Mouse (Mus musculus) ZHBTc4 (cell line): ENCODE measurements at regions not wholly inside any gene's neighbourhood (a gene's known extent, or its start where the extent isn't known, plus 50 kb on each side); places are given as distances from the start of the nearest gene placed in this dataset.

Experiments
- DNase-seq: peaks from one replicate; pipeline ENCODE4 v3.0.0-alpha.2; 2011; ENCODE audit warnings: low read depth, low spot score

DNA sequence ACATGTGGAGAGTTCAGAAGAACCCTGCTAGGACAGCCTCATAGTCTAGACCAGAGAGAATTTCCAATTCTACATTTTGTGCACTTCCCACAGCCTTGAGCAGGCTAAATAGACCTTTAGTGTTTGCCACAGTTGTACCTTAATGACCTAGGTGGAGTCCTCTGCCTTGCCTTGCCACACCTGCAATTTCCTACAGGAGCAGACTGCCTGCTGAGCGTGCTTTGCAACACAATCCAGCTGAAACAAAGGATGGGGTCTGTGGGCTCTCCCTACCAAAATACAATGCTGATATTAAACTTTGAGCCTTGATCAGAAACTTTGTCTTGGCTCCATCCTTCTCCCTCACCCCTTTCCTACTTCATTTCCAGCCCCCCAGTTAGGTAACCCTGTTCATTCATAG is 326.0 kb upstream of the Snx7 start:
- DNase-seq, result peak; percentile 83

DNA sequence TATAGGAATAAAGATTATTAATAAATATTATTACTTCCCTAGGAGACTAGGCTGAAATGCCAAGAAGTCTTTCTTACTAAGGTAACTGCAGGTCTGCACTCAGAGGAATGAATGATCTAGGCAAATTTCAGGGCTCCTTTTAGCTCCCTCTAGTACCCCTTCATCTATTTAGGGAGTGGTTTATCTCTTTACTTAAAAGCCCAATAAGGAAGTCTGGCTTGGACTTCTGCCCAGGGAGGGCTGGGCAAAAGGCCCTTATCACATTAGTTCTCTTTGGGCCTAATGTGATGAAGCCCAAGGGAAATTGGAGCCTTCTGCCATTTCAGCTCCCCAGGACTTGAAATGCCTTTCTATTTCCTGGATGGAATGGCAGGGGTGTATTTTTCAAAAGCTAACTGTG is 320.6 kb upstream of the Snx7 start:
- DNase-seq, result no peak

DNA sequence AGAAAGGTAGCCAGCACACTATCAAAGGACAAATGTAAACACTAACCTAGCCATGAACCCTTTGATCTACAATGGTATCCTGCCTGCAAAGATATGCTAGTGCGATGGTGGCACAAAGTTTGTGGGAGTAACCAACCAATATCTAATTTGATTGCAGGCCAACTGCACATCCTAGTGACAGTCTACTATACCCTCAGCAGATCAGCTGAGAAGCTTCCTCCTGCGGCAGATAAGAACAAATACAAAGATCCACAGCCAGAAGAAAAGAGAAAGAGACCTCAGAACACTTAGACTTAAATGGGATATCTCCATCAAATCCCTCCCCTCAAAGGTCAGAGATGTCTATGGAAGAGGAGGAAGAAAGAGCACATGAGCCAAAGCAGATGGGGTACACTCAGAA is 308.7 kb upstream of the Snx7 start:
- DNase-seq, result no peak

DNA sequence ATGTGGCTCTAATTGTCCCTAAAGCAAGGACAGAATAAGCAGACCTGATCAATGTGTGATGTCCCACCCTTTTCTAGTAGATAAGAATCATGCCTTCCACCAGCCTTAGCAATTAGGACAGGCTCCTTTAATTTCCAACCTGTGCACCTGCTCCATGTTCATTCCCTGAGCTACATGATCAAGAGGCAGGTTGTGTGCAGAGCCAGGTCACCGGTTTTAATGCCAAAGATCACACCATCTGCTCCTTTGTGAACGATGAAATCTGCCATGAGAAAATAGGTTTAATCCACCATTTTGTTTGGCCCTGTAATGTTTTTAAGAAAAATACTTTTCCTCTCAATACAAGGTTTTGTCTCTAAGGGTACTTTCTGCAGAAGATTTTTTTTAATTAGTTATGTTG is 294.2 kb upstream of the Snx7 start:
- DNase-seq, result no peak

DNA sequence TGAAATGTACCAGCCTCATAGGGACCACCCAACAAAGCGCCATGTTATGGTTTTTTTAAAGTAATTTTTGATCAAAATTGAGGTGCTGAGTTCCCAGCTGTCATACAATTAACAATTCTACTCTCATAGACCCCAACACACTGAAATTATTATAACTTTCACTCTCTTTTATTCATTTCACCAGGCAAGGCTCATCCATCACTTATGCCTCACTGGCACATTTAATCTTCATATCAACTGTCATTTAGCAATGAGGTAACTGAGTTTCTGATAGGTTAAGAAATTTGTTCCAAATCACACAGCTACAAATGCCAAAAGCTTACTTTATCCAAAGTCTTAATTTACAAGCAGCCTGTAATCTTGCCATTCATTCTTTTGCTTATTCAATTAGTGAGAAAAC is 276.1 kb upstream of the Snx7 start:
- DNase-seq, result no peak

DNA sequence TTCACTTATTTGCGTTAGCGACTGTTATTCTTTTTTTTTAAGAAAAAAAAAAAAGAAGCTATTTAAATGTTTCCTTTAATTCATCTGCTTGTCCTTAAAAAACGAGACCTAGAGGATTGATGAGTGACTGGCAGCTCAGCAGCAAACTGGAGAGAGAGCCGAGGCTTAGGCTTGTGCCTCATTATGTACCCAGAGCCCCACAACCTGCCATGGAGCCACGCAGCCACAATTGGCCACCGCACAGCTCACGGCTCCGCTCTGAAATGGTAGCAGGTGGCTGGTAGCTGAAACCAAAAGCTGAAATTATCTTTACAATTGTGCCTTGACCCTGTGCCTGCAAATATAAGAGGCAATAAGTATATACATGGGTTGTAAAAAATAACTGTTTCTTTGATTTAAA is 273.0 kb upstream of the Snx7 start:
- no peak for DNase-seq

DNA sequence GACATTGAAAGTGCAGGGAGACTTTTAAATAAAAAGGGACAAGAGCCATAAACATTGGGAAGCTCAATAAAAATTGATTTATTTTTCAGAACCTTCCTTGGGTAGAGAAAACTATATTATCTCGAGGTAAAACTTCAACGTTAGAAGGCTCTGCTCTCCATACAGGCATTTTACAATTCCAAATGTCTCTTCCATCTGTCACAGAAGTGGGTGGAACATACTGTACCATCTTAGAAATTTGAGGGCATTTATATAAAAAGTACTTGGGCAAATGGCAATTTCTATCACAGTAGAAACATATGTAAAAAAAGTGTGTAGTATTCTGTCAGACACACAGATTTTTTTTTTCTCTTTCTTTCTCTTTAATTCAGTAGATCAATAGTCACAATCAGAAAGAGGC is 271.4 kb upstream of the Snx7 start:
- DNase-seq, result no peak

DNA sequence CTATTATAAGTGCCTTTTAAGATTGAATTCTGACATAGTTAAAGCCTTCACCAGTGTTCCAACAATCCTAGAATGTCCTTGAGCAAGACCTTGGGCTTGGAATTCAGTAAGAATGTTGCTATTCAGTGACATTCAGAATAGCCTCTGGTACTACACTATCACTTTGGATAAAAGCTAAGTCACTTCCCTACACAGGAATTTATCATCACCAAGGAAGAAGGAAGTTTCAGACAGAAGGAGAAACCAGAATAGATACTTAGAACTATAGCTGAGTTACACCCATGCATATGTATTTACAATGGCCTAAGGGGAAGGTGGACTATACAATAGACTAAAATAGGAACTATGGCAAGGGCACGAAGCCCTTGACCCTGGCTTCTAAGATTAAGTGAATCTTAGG is 259.6 kb upstream of the Snx7 start:
- DNase-seq, result peak; percentile 72

DNA sequence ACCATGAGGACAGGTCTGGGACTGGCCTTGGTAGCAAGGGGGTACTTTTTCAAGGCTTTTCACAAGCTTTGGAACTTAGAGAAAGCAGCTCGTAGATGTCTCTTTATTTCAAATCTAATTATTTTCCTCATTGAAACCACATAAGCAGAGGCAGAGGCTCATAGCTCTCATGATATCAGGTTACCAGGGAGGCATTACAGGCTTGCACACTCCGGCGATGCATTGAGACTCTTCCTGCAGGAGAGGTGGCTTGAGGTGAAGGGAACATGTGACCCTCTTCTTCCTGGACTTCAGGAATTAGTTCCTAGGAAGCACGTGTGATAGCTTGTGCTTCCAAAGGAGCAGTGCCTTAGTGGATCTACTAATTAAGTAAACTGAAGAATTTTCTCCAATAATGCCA is 233.9 kb upstream of the Snx7 start:
- no peak for DNase-seq

DNA sequence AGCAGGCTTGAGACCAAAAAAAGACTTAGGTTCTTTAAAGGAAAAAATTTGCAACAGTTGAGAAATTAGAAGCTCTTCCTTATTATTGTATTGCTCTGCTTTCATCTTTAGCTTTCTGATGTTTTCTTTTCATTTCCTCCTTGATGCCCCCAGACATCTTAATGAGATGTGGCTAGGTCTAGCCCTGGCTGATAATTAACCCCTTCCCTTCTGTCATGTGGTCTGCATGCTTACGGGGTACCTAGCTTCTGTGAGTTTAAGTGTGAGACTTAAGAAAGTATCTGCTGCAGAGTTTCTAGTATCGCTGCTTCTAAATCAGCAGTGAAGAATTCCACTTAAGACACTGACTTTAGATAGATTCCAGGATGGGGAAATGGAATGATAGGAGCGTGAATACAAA is 215.8 kb upstream of the Snx7 start:
- no peak for DNase-seq

DNA sequence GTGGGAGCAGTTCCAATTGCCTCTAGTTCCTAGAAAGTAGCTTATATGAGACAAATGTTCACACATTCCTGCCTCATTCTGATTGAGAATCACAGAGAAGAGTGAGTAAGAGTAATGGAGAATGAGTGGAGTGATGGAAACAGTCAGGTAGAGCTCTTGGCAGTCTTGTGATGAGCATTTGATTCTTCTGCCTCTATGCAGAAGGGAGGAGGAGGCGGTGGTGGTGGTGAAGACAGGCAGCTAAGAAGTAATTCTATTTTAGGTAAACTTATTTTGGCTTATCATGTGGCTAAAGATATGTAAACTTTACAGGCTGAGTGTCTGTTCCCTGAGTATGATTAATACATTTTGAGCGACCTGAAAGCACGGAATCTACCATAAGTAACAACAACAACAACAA is 203.6 kb upstream of the Snx7 start:
- DNase-seq, result no peak

DNA sequence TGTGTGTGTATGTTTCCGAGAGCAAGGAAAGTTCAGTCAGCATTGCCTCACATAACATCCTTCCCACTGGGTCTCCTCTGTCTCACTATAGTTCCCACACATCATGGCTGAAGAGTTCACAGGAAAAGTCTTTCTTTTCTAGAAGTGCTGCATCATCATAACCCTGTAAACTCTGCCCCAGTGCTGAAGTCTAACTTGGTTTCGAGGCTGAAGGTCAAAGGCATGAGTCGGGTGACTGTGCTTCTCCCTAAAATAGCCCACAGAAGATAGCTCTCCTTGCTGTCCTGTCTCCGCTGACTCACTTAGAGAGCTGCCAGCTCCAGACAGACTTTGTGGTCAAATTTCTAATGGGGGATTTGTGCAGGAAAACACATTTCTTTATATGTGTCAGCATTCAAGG is 201.4 kb upstream of the Snx7 start:
- no peak for DNase-seq

DNA sequence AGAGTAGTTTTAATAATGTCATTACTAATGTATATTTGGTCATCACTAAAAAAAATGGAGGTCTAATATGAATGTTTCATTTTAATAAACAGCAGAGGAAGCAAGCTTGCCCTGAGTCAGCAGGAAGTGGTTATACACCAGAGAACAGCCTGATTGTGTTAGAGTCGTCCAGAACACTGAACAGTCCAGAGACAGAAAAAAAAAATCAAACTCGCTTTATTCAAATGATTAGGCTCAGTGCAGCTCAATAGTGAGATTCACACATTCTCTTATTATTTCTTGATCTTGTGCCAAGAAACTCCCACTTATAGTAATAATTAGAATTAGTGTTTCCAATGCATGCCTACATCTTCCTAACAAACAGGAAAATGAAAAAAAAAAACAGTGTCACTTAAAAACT is 194.9 kb upstream of the Snx7 start:
- no peak for DNase-seq

DNA sequence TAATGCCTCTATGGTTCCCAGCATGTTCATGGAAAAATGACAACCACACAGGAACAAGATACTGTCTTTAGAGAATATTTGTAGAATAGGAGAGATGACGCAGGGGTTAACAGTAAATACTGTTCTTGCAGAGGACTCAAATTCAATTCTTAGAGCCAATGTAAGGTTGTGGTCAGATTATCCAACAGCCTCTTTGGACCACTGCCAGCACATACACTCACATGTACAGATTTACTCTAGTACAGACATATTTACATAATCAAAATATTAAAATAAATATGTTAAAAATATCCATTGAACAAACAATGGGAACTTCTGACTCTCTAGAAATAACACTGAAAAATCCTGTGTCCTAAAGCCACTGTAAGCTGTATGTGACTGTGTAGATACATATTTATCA is 193.8 kb upstream of the Snx7 start:
- no peak for DNase-seq

DNA sequence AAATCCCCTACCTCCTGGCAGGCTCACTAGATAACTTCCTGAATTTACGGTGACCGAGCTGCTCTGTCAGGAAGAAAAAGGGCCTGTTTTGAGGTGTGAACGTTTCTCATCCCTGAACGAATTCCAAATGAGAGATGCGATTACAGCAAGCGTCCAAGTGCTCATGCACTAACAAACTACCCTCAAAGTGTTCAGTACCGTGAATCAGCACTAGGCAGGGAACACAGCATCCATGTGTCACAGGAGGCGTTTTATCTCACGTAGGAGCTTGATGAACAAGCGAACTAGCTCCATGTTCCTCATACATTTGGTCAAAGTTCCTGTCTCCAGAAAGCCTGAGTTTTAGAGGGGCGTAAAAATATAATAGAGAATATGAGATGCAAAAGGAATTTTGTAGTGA is 178.3 kb upstream of the Snx7 start:
- DNase-seq, result no peak

DNA sequence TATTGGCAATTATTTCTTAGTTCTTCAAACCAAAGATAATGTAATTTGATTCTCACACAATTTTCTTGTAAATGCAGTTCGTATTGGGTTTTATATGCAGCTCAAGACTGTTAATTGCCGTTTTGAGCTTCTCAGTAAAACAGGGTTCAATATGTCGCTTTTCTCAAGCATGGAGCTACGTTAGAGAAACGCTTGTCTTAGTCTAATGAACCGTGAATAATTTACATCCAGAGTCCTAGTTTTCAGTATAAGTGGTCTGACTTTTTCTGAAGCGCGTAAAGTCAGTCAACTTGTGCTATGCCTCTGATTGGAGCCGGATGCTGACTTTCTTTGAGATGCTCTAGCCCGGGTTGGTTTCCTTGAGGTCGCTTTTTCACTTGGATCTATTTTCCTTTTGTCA is 177.8 kb upstream of the Snx7 start:
- no peak for DNase-seq

DNA sequence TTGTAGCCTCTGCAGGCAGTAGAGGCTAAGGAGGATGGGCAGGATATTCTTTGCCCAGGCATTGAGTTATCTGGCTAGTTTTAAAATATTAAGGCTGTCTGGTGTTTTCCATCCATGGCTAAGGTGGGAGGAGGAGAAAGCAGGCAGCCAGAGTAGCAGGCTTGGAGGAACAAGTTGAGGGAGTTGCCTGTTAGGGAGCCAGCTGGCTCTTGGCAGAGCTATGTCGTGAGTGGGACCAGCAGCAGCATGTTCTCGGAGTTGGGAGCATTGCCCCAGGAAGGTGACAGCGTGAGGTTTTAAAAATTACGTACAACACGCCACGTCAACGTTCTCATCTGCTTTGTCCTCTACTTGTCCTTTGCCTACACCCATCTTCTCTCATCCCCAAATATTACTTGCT is 167.8 kb upstream of the Snx7 start:
- no peak for DNase-seq

DNA sequence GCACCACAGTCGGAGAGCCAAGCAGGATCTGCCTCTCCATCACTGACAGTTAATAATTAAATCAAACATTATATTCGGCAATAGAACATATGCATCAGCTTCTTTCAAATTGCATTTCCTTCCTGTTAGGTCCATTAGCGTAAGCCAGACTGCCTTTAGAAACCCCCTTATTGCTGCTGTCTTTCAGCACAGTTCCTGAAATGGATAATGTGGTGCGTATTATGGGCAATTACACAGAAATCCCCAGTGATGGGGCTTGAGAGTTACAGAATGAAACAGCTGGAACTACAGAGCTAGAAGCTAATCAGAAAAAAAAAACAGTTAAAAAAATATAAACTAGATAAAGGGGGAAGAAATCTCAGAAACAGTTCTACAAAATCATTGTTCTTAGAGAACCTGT is 126.7 kb upstream of the Snx7 start:
- no peak for DNase-seq

DNA sequence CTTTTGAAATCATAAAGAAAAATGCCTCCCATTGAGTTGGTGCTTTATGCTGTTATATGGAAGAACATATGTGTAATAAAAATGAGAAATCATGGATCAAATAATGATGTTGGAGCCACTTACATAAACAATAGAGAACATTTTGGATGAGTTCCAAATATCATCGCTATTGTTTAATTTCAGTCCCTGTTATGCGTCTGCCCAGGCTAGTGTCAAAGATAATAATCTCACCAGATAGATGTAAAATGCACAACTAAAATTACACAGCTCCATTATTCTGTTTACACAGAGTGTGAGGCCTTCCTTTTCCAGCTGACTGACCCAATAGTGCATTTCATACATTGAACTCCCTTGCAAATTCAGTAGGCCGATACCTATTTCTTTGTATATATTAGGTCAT is 125.4 kb upstream of the Snx7 start:
- DNase-seq, result no peak

DNA sequence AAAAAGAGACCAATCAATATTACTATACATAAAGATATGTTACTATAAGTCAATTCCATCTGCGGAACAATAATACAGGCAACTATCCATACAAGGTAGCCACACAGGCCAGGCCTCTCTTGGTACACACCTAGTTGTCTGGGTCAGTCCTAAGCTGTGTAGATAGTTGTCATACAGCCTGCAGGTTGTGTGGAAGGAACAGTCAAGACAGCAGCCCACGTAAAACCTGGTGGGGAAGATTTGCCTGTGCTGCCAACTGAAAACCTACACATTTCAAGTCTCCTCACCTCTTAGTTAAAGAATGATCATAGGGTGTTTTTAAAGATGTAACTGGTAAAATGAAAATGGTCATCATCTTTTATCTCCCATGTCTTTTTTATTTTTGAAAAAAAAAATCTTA is 121.8 kb upstream of the Snx7 start:
- DNase-seq, result no peak

DNA sequence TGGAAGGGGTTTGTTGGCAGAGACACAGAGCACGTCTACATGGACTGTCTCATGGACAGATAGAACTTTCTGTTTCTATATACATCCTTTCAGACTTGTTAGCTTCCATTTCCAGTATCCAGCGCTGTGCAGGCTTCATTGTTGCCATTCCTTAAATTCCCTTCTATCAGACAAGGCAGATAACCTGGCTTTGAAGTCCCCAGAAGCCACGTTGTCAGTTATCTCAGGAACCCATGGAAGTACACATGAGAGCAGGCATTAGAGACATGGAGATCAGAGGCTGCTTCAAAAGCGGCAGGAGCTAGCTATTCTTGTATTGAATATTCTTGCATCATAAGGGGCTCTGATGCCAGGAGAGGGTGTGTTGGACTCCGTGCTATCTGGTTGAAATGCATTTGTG is 119.7 kb upstream of the Snx7 start:
- DNase-seq, result peak; percentile 7

DNA sequence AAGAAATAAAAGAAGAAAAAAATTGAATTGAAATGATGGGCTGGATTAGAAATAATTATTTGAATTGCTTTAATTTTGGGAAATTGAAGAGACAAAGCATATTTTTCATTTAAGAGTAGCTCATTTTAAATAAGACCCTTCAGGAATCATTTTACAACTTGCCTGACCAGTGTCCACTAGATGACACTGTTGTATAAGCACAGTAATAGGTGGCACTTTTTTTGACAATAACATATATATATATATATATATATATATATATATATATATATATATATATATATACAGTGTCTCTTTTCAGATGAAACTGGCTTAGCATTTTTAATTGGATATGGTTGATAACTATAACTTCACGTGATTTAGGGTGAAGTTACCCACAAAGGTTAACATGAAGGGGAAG is 106.9 kb upstream of the Snx7 start:
- no peak for DNase-seq

DNA sequence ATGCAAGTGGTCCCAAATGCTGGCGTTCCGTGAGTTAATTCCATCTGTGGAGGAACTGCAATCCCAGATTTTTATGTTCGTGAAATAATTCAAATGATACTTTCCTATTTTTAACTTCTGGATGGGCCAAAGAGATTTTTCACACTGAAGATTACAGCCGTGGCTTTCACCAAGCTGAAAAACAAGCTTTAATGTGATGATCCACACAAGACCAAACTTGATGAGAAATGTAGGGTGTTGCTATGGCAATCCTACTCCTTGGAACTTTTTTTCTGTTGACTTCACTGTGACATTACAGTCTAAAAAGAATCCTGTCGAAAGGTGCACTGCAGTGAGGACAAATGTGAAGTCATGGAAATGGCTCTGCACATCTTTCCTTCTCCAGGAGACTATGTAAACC is 100.1 kb upstream of the Snx7 start:
- no peak for DNase-seq

DNA sequence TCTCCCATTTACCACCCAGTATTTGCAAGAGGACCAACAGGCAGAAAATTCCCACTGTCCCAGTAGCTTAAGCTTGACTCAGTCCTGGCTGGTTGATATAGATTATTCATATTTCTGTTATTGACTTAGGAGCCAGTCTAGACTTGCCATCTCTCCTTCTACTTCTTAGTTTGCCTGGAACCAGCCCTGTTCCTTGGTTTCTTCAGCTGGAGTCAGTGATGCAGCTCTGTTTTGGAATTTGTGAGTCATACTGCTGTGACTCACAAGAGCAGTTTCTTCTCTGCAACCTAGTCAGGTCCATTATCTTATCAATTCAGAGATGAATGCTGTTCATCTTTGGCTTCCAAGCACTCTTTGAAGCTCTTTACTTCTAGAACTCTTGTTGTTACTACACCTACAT is 69.7 kb upstream of the Snx7 start:
- DNase-seq, result no peak

DNA sequence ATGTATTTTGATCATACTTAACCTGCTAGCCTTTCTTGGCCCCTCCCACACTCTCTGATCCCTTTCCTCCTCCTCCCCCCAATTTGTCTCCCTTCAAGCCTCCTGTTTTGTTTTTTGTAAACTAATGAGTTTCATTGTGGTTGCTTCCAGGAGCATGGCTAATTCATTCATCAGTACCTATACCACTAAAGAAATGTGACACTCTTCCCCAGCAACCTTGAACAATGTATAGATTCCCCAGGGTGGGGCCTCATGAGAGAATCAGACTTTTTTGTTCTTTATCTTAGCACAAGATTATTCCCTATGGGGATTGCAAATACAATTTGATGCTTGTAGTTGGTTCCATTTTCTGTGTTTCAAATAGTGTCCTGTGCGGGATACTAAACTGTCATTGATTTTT is 58.8 kb upstream of the Snx7 start:
- DNase-seq, result no peak
